Mouse (Mus musculus) left cerebral cortex, postnatal 4 days (tissue): ENCODE results near the gene Lmo7. TPM values are rescaled to one million over a fixed set of nuclear protein-coding genes. Genes with fewer than 3 reads are reported as not detected.

ENCODE experiments used
- DNase-seq: peaks from one replicate; pipeline ENCODE4 v3.0.0-alpha.2; 2022
- intact Hi-C: fragments of 180-260 bp; cut with DNase I; formaldehyde crosslinking; loops from one replicate; pipeline ENCODE4 v1.15.1; 2025
- total RNA-seq, 2 experiments: library from RNA; stranded (reverse); gene quantifications; 2 replicates each; pipeline ENCODE4 v1.2.3; 2021

Lmo7 gene
- total RNA-seq, 2 experiments from 2014 or later: 90.3 to 97.8 TPM

- DNase-seq: peak; percentile 36
These were observed 140.6 kb downstream of the Lmo7 start for GRCm38 (mm10) chr14:101870171-101870902.

GRCm38 (mm10) chr14:101872846-101873245 lies 143.1 kb downstream of the Lmo7 start:
- intact Hi-C loops: no loop called here
- no peak for DNase-seq

More at GRCm38 (mm10) chr14:101870171-101870902, 140.6 kb downstream of the Lmo7 start:
- intact Hi-C loops: no loop called here

- DNase-seq: no peak
- intact Hi-C loops: no loop called here
These were observed 148.7 kb downstream of the Lmo7 start for GRCm38 (mm10) chr14:101878346-101879049.

- intact Hi-C loops: no loop called here
- DNase-seq: no peak
These were observed 149.4 kb downstream of the Lmo7 start for GRCm38 (mm10) chr14:101879050-101879694.

GRCm38 (mm10) chr14:101882966-101883365 lies 153.2 kb downstream of the Lmo7 start:
- DNase-seq: no peak
- intact Hi-C loops: no loop called here

- intact Hi-C loops: no loop called here
These were observed 154.0 kb downstream of the Lmo7 start for GRCm38 (mm10) chr14:101883787-101884186.

GRCm38 (mm10) chr14:101886320-101886719 lies 156.6 kb downstream of the Lmo7 start:
- intact Hi-C loops: no loop called here
- no peak for DNase-seq

More at GRCm38 (mm10) chr14:101883787-101884186, 154.0 kb downstream of the Lmo7 start:
- DNase-seq: no peak

GRCm38 (mm10) chr14:101891903-101892448 lies 162.2 kb downstream of the Lmo7 start:
- intact Hi-C loops: no loop called here
- DNase-seq: no peak

- intact Hi-C loops: no loop called here
- no peak for DNase-seq
These were observed 162.7 kb downstream of the Lmo7 start for GRCm38 (mm10) chr14:101892496-101892895.

- no peak for DNase-seq
- intact Hi-C loops: no loop called here
These were observed 163.5 kb downstream of the Lmo7 start for GRCm38 (mm10) chr14:101893215-101893614.

GRCm38 (mm10) chr14:101898250-101898649 lies 168.5 kb downstream of the Lmo7 start:
- no peak for DNase-seq
- intact Hi-C loops: no loop called here

GRCm38 (mm10) chr14:101901496-101901895 lies 171.7 kb downstream of the Lmo7 start:
- intact Hi-C loops: no loop called here
- no peak for DNase-seq

GRCm38 (mm10) chr14:101901976-101902375 lies 172.2 kb downstream of the Lmo7 start:
- DNase-seq: no peak
- intact Hi-C loops: no loop called here

- intact Hi-C loops: no loop called here
- peak; percentile 27 for DNase-seq
These were observed 174.0 kb downstream of the Lmo7 start for GRCm38 (mm10) chr14:101903722-101904121.

- DNase-seq: no peak
- intact Hi-C loops: no loop called here
These were observed 182.2 kb downstream of the Lmo7 start for GRCm38 (mm10) chr14:101911983-101912382.

GRCm38 (mm10) chr14:101912392-101912791 lies 182.6 kb downstream of the Lmo7 start:
- DNase-seq: no peak
- intact Hi-C loops: no loop called here

GRCm38 (mm10) chr14:101914321-101914720 lies 184.6 kb downstream of the Lmo7 start:
- intact Hi-C loops: no loop called here
- DNase-seq: no peak

GRCm38 (mm10) chr14:101915867-101916266 lies 186.1 kb downstream of the Lmo7 start:
- DNase-seq: no peak
- intact Hi-C loops: no loop called here

- no peak for DNase-seq
- intact Hi-C loops: no loop called here
These were observed 188.7 kb downstream of the Lmo7 start for GRCm38 (mm10) chr14:101918471-101918870.

GRCm38 (mm10) chr14:101927646-101928244 lies 198.0 kb downstream of the Lmo7 start:
- intact Hi-C loops: loop anchor here (5.0 kb wide), 1 partner anchor 145 kb away; no protein-coding TSS in a partner anchor
- no peak for DNase-seq
